Mouse (Mus musculus) spleen, adult 2 months (tissue): Measurements from ENCODE around the gene Hoxd10. TPM values are rescaled to one million over a fixed set of nuclear protein-coding genes. Genes with fewer than 3 reads are reported as not detected.
A peak's percentile ranks its signal among the peaks of the same experiment; 100 is the strongest.

Experiments
- DNase-seq, 2 experiments: peaks; one replicate each; pipeline versions ENCODE4 v3.0.0 to v3.0.0-alpha.2; 2012 to 2021; ENCODE audit warnings: low spot score in 2 of 2, low read depth in 1 of 2
- H3K27ac ChIP-seq: fragments of 200-500 bp; 2 replicates; pipeline ENCODE4 v1.5.1; 2012; ENCODE audit warnings: low read length, inconsistent platforms; ENCODE audit not compliant: insufficient read depth
- H3K27me3 ChIP-seq: fragments of 200-500 bp; 2 replicates; pipeline ENCODE4 v1.6.1; 2012; ENCODE audit warnings: mild to moderate bottlenecking, moderate library complexity, low read length, inconsistent platforms; ENCODE audit not compliant: control insufficient read depth, insufficient read depth
- H3K36me3 ChIP-seq: fragments of 200-500 bp; 2 replicates; pipeline ENCODE4 v1.6.1; 2012; ENCODE audit warnings: mild to moderate bottlenecking, low read length, inconsistent platforms; ENCODE audit not compliant: control insufficient read depth, insufficient read depth
- H3K4me1 ChIP-seq: fragments of 200-500 bp; 2 replicates; pipeline ENCODE4 v1.6.1; 2011; ENCODE audit warnings: inconsistent platforms; ENCODE audit not compliant: control insufficient read depth, insufficient read depth, insufficient read length
- H3K4me3 ChIP-seq: fragments of 200-500 bp; 2 replicates; pipeline ENCODE4 v1.5.1; 2011; ENCODE audit warnings: mild to moderate bottlenecking, inconsistent platforms; ENCODE audit not compliant: insufficient read depth, insufficient read length; ENCODE audit errors: extremely low read depth
- CTCF ChIP-seq: fragments of 200-500 bp; IDR thresholded peaks from 2 replicates; pipeline ENCODE4 v1.5.1; 2011; ENCODE audit warnings: mild to moderate bottlenecking, inconsistent platforms; ENCODE audit not compliant: insufficient read depth, insufficient read length, insufficient replicate concordance; ENCODE audit errors: extremely low read depth
- POLR2A ChIP-seq: fragments of 200-500 bp; IDR thresholded peaks from 2 replicates; pipeline ENCODE4 v1.6.1; 2011; ENCODE audit warnings: low read depth, low read length, inconsistent platforms
- WGBS: fragments of 180-500 bp; shearing (Covaris S2); methylation state at CpG from one replicate; pipeline ENCODE4 v1.1.7; 2018; 5-methylcytosine and 5-hydroxymethylcytosine counted together
- polyA plus RNA-seq: library from polyadenylated mRNA; depleted of rRNA; stranded (reverse); fragments of >200 nt; gene quantifications from 2 replicates; pipeline ENCODE4 v1.2.3, GENCODE M21; 2012

Hoxd10 gene
- polyA plus RNA-seq, 1 experiment: not detected

DNA sequence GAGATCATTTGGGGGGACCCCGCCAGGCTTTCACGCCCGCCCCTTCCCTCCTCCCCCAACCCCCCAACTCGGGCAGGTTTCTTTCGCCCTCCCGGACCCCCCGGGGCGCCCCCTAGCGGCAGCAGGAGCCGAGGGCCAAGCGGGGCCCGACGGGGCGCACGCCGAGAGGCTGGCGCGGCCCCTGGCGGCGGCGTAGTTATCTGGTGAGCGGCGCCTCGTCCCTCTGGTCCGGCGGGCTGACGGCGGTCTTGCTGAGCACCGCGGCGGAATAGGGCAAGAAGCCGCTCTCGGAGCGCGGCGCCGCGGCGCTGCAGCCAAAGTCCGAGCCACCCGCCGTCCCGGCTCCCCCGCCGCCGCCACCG lies 36.3 kb upstream of the Hoxd10 start:
- Histone ChIP-seq H3K36me3 (no peaks in the 10 kb centered on the region), H3K27ac (no peak overlapping the region), H3K4me3 (peak overlapping the region; percentile 7; the same call in 1 of the 2 replicates), H3K4me1 (peaks cover 9% of the 10 kb centered on the region), H3K27me3 (peaks cover 47% of the 10 kb centered on the region)
- DNase-seq: no peak
- 2% methylated on average over 18 of the region's 47 CpGs for WGBS
- TF ChIP-seq POLR2A: no peak
- TF ChIP-seq CTCF: no peak

DNA sequence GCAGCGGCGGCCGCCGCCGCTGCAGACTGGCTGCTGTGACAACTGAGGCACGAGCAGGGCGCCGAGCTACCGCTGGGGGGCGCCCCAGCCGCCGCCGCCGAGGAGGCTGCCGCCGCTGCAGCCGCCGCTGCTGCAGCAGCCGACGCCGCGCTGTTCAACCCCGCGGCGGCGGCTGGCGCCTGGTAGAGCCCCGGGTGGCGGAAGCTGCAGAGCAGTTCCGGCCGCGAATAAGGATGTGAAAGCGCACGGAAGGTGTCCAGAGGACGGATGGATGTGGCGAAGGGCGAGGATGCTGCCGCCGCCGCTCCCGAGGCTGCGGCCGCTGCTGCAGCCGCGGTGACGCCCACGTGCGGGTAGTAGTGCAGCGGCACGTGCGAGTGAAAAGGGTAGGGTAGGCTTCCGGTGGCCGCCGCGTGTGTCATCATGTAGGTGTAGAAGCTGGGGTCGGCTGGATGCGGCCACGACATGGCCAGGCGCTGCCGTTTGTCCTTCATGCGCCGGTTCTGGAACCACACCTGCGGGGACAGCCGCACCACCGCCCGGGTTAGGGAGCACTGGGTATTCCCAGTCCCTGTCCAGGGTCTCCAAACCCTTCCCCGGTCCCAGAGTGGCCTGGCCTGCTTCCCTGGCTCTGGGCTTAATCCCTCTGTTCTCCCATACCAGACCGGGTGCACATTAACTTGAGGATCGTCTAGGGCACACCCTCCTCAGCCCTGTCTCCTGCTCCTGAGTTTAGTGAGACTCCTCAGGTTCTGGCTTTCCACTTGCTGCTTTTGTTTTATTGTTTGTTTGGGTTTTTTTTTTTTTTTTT lies 35.7 kb upstream of the Hoxd10 start:
- 1% methylated on average over 67 of the region's 69 CpGs for WGBS
- TF ChIP-seq POLR2A (no peak), CTCF (no peak)
- no peak for DNase-seq
- Histone ChIP-seq H3K27me3 (peaks cover 52% of the 10 kb centered on the region), H3K27ac (no peak overlapping the region), H3K4me1 (peaks cover 9% of the 10 kb centered on the region), H3K4me3 (peak overlapping the region; percentile 36), H3K36me3 (no peaks in the 10 kb centered on the region)

DNA sequence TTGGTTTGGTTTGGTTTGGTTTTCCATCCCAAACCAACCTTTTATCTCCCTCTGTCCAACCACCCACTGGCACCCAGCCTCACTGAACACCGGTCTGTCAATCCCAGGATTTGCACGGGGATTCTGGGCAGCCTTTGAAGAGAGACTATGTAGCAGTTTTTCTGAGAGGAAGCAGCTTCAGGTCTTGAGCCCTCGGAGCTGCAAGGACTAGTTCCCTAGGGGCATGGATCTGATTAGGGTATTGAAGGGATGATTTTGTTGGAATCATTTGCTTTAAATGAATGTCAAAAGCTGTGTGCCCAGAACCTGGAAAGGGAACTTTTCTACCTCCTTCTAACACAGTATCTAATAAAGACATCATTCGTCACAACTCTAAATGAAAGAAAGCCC lies 35.1 kb upstream of the Hoxd10 start:
- Histone ChIP-seq H3K4me1 (peaks cover 9% of the 10 kb centered on the region), H3K36me3 (no peaks in the 10 kb centered on the region), H3K27ac (no peak overlapping the region), H3K4me3 (no peak overlapping the region), H3K27me3 (peaks cover 55% of the 10 kb centered on the region)
- WGBS: 6% methylated on average over 4 of the region's 4 CpGs
- no peak for DNase-seq
- TF ChIP-seq CTCF: no peak
- no peak for TF ChIP-seq POLR2A

DNA sequence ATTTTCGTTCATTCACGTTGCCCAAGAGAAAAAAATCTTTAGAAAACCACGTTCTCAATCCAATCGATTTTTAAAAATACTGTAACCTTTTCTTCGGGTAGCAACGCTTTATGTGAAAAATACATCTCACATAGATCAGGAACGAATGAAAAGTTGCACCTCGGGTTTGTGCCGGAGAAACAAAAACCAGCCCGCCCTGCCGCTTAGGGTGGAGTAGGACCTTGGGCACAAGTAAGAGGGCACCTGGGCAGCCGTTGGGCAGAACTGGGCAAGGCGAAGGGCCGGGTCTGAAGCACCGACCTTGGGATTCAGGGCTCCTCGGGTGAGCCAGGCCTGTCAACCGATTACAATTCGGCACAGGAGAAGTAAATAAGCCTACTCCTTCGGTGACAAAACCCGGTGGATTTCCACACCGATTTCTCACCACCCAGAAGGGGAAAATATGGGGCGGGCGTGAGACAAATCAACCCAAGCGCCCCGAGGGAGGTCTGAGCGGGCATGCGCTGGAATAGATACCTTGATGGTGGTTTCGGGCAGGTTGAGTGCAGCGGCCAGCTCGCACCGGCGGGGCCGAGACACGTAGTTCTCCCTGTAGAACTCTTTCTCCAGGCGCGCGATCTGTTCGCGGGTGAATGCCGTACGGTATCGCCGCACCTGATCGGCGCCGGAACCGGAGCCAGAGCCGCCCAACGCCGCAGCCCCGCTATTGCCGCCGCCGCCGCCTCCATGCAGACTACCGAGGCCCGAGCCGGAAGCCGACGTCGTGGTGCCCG lies 34.3 kb upstream of the Hoxd10 start:
- Histone ChIP-seq H3K27me3 (peaks cover 58% of the 10 kb centered on the region), H3K27ac (no peak overlapping the region), H3K4me3 (peak overlapping the region; percentile 11; the same call in 1 of the 2 replicates), H3K4me1 (peaks cover 9% of the 10 kb centered on the region), H3K36me3 (no peaks in the 10 kb centered on the region)
- DNase-seq: no peak
- TF ChIP-seq CTCF (no peak), POLR2A (no peak)
- WGBS: 4% methylated on average over 62 of the region's 62 CpGs

DNA sequence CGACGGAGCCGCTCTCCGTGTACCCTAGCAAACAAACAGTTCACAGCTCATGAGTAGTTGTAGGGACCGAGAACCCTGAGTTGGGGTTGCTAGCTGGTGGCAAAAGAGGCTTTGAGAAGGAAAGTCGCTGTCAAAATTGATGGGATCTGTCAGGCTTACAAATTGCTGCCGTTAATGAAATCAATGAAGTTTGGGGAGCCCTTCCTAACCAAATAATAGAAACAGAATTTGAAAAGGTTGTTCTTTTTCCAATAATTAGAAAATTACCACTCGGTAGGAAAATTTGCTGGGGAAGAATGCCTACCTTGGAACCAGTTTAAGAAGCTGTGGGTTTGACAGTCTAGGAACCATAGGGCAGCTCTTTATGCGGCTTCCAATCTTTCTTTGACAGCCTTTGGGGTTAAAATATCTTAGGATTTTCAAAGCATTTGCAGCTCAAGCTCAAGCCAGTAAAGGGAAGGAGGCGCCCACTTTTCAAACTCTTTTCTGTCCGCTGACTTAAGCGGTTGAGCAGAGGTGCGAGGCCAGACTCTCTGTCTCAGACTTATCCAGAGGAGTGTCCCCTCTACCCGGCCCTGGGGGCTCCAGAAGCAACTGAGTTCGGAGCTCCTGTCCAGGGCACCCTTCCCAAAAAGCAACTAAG lies 33.6 kb upstream of the Hoxd10 start:
- no peak for DNase-seq
- Histone ChIP-seq H3K4me3 (peak overlapping the region; percentile 11; the same call in 1 of the 2 replicates), H3K36me3 (no peaks in the 10 kb centered on the region), H3K27me3 (peaks cover 58% of the 10 kb centered on the region), H3K27ac (no peak overlapping the region), H3K4me1 (peaks cover 9% of the 10 kb centered on the region)
- 7% methylated on average over 15 of the region's 15 CpGs for WGBS
- no peak for TF ChIP-seq CTCF
- no peak for TF ChIP-seq POLR2A

DNA sequence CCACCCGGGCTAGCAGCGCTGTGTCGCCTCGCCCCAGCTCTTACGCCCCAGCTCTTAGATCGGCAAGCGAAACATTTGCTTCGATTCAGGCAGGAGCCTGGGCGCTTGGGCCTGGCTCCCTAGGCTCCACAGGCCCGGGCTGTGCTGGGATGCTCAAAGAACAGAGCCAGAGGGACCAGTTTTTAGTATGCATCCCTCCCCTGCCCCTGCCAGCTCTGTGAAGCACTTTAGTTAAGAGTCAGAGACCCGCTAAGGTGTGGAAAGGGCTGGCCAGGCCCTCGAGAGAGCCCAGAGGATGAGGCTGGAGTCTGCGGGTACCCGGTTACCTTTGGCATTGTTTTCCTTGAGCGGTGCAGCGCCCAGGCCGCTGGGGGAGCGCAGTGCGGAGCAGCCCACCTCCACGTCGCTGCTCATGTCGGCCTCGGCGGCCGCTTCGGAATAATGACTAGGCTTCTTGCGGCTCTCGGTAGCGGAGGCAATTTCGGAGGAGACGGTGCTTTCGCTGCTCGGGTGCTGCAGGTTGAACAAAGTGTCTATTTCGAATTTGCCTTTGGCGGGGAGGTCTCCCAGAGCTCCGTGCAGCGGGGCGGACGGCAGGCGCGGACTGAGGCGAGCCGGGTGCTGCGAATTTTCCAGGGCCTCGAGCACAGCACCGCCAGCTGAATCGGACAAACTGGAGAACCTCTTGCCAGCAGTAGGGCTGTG lies 32.9 kb upstream of the Hoxd10 start:
- DNase-seq: no peak
- WGBS: 5% methylated on average over 47 of the region's 47 CpGs

More for the DNA sequence above, 32.9 kb upstream of the Hoxd10 start:
- Histone ChIP-seq H3K27ac (no peak overlapping the region), H3K4me3 (0 out of 2 replicates have a peak overlapping the region, but pooled peaks have one; percentile 1), H3K4me1 (peaks cover 9% of the 10 kb centered on the region), H3K27me3 (peaks cover 59% of the 10 kb centered on the region), H3K36me3 (no peaks in the 10 kb centered on the region)
- TF ChIP-seq CTCF (no peak), POLR2A (no peak)
